Mouse (Mus musculus) liver, embryonic 14.5 days (tissue): Measurements from ENCODE around the gene Xylb. TPM values are rescaled to one million over a fixed set of nuclear protein-coding genes. Genes with fewer than 3 reads are reported as not detected.

Source experiments
- ATAC-seq: fragments of 200-750 bp; cut with Nextera tagmentation; 2 replicates; pipeline ENCODE4 v1.8.0; 2017; ENCODE audit warnings: moderate number of reproducible peaks, mild to moderate bottlenecking, moderate library complexity; ENCODE audit not compliant: insufficient read depth
- DNase-seq, 3 experiments: peaks; one replicate each; pipeline ENCODE4 v3.0.0-alpha.2; 2012 to 2013; ENCODE audit warnings: low read depth in 3 of 3, low spot score in 3 of 3
- H3K27ac ChIP-seq: fragments of 300-500 bp; sonication (generic); 2 replicates; pipeline ENCODE4 v1.5.1; 2014; ENCODE audit warnings: moderate library complexity, mild to moderate bottlenecking, control low read depth, inconsistent platforms
- H3K27me3 ChIP-seq: fragments of 300-500 bp; sonication (generic); 2 replicates; pipeline ENCODE4 v1.6.1; 2014; ENCODE audit warnings: mild to moderate bottlenecking, low read length, moderate library complexity; ENCODE audit not compliant: control insufficient read depth, insufficient read depth
- H3K36me3 ChIP-seq: fragments of 300-500 bp; sonication (generic); replicated peaks from 2 replicates; pipeline ENCODE4 v1.6.1; 2014; ENCODE audit warnings: low read depth; ENCODE audit not compliant: control insufficient read depth, insufficient read depth
- H3K4me1 ChIP-seq, 2 experiments: fragments of 200-500 bp in 1 of 2; fragments of 300-500 bp in 1 of 2; sonication (generic) in 1 of 2; replicated peaks; 2 replicates each; pipeline ENCODE4 v1.6.1; 2012 to 2014; ENCODE audit warnings: antibody characterized with exemption in 1 of 2, inconsistent platforms in 1 of 2, low read length in 1 of 2; ENCODE audit not compliant: control insufficient read depth in 2 of 2, insufficient read depth in 2 of 2
- H3K4me2 ChIP-seq: fragments of 300-500 bp; sonication (generic); 2 replicates; pipeline ENCODE4 v1.6.1; 2014; ENCODE audit warnings: low read depth, mild to moderate bottlenecking, control low read depth, moderate library complexity
- H3K4me3 ChIP-seq, 2 experiments: fragments of 200-500 bp in 1 of 2; fragments of 300-500 bp in 1 of 2; sonication (generic) in 1 of 2; 2 replicates each; pipeline ENCODE4 v1.5.1; 2012 to 2014; ENCODE audit warnings: low read depth in 2 of 2, low read length in 2 of 2, mild to moderate bottlenecking in 2 of 2, control low read depth in 1 of 2, inconsistent platforms in 1 of 2, moderate library complexity in 1 of 2; ENCODE audit not compliant: insufficient read depth in 1 of 2
- H3K9ac ChIP-seq: fragments of 300-500 bp; sonication (generic); replicated peaks from 2 replicates; pipeline ENCODE4 v1.6.1; 2014; ENCODE audit warnings: mild to moderate bottlenecking, control low read depth, moderate library complexity
- H3K9me3 ChIP-seq: fragments of 300-500 bp; sonication (generic); 2 replicates; pipeline ENCODE4 v1.6.1; 2016; ENCODE audit warnings: low read length, mixed read lengths; ENCODE audit not compliant: control insufficient read depth
- CTCF ChIP-seq: IDR thresholded peaks from 2 replicates; pipeline ENCODE4 v1.5.1; 2016; ENCODE audit warnings: antibody characterized with exemption, low read depth, control low read depth
- EP300 ChIP-seq: IDR thresholded peaks from 2 replicates; pipeline ENCODE4 v1.6.1; 2016; ENCODE audit warnings: antibody characterized with exemption, low read depth
- WGBS: fragments of 180-500 bp; shearing (Covaris S2); extraction: QIAGEN DNeasy Blood & Tissue Kit; methylation state at CpG from one replicate; pipeline ENCODE4 v1.1.7; 2014; ENCODE audit not compliant: insufficient replicate concordance; 5-methylcytosine and 5-hydroxymethylcytosine counted together
- polyA plus RNA-seq, 2 experiments: library from polyadenylated mRNA; depleted of rRNA in 1 of 2; stranded (reverse) in 1 of 2; unstranded in 1 of 2; fragments of >200 nt; fragmentation: Nextera tagmentation in 1 of 2; extraction: Ambion mirVana in 1 of 2; gene quantifications; 2 replicates each; pipeline versions ENCODE4 v1.2.1 to v1.2.3; 2012 to 2014

Gene Xylb
- polyA plus RNA-seq, 2 experiments, result 2.4 to 4.8 TPM

GRCm38 (mm10) chr9:119324130-119324529, 33.1 kb upstream of the Xylb start:
- no peaks in the 10 kb centered on the region for H3K27me3 ChIP-seq
- 30% methylated on average over 1 of the region's 1 CpGs for WGBS
- TF ChIP-seq CTCF (no peak), EP300 (no peak)
- H3K4me3 ChIP-seq, result peak overlapping the region in 1 of 2 experiments; percentile 83; a peak in 2 of 4 replicates
- peak overlapping the region; percentile 99 for H3K4me2 ChIP-seq
- no peak for ATAC-seq
- H3K36me3 ChIP-seq, result no peaks in the 10 kb centered on the region
- H3K4me1 ChIP-seq, result peaks cover 11 to 18% of the 10 kb centered on the region in 2 experiments; a peak in 3 of 4 replicates
- DNase-seq, result no peak
- H3K9ac ChIP-seq, result peak overlapping the region; percentile 94; the same call in 1 of the 2 replicates
- H3K9me3 ChIP-seq, result no peaks in the 10 kb centered on the region
- H3K27ac ChIP-seq, result no peak overlapping the region

GRCm38 (mm10) chr9:119328488-119328887, 28.7 kb upstream of the Xylb start:
- no peak for DNase-seq
- Histone ChIP-seq H3K4me3 (no peak overlapping the region), H3K27me3 (no peaks in the 10 kb centered on the region), H3K36me3 (no peaks in the 10 kb centered on the region), H3K9ac (no peak overlapping the region), H3K27ac (no peak overlapping the region), H3K9me3 (no peaks in the 10 kb centered on the region), H3K4me1 (peaks cover 2 to 9% of the 10 kb centered on the region in 2 experiments; a peak in 2 of 4 replicates), H3K4me2 (no peak overlapping the region)
- no peak for ATAC-seq
- TF ChIP-seq EP300 (no peak), CTCF (no peak)
- 44% methylated on average over 3 of the region's 3 CpGs for WGBS

- DNase-seq (no peak), ATAC-seq (no peak)
- Histone ChIP-seq H3K9ac (no peak overlapping the region), H3K4me2 (no peak overlapping the region), H3K36me3 (no peaks in the 10 kb centered on the region), H3K4me3 (no peak overlapping the region), H3K27me3 (no peaks in the 10 kb centered on the region), H3K4me1 (peaks cover 0 to 3% of the 10 kb centered on the region in 2 experiments; a peak in 1 of 4 replicates), H3K9me3 (no peaks in the 10 kb centered on the region), H3K27ac (no peak overlapping the region)
- no peak for TF ChIP-seq CTCF
- TF ChIP-seq EP300, result no peak
- WGBS, result 68% methylated on average over 15 of the region's 15 CpGs
These were observed 26.8 kb upstream of the Xylb start for GRCm38 (mm10) chr9:119330186-119330963.

GRCm38 (mm10) chr9:119334324-119334723, 22.9 kb upstream of the Xylb start:
- DNase-seq (no peak), ATAC-seq (no peak; the same call in 1 of the 2 replicates)
- Histone ChIP-seq H3K4me1 (peaks cover 5 to 7% of the 10 kb centered on the region in 2 experiments), H3K4me3 (no peak overlapping the region), H3K36me3 (no peaks in the 10 kb centered on the region), H3K27ac (no peak overlapping the region), H3K9ac (no peak overlapping the region), H3K4me2 (no peak overlapping the region), H3K27me3 (no peaks in the 10 kb centered on the region), H3K9me3 (no peaks in the 10 kb centered on the region)
- TF ChIP-seq EP300 (no peak), CTCF (no peak)
- WGBS, result 21% methylated on average over 10 of the region's 10 CpGs

- Histone ChIP-seq H3K4me3 (no peak overlapping the region), H3K4me2 (no peak overlapping the region), H3K27me3 (no peaks in the 10 kb centered on the region), H3K9ac (no peak overlapping the region), H3K36me3 (no peaks in the 10 kb centered on the region), H3K27ac (no peak overlapping the region), H3K9me3 (no peaks in the 10 kb centered on the region), H3K4me1 (peaks cover 6 to 9% of the 10 kb centered on the region in 2 experiments)
- 70% methylated on average over 2 of the region's 2 CpGs for WGBS
- DNase-seq, result no peak
- TF ChIP-seq EP300 (no peak), CTCF (no peak)
- no peak for ATAC-seq
These were observed 22.3 kb upstream of the Xylb start for GRCm38 (mm10) chr9:119334834-119335233.
